Mouse (Mus musculus): ENCODE measurements around the gene Mfn2.

The Mfn2 gene

GRCm38 (mm10) chr4:147904313-147905089 is at the start of gene Mfn2:
TSS of gene Mfn2 (minus strand) at chr4:147904704.
- DNase-seq: peak; percentile 93 to 95

GRCm38 (mm10) chr4:147953590-147953989 is 49.1 kb upstream of the Mfn2 start:
- DNase-seq: peak; percentile 34 to 68

GRCm38 (mm10) chr4:147947511-147947910 is 43.0 kb upstream of the Mfn2 start:
- DNase-seq: no peak

- DNase-seq: peak; percentile 62 to 86
Measured at GRCm38 (mm10) chr4:147943005-147943404, 38.5 kb upstream of the Mfn2 start.

GRCm38 (mm10) chr4:147941045-147942020 is 36.8 kb upstream of the Mfn2 start:
- peak; percentile 39 to 68 for DNase-seq

- DNase-seq: peak; percentile 94 to 96
Measured at GRCm38 (mm10) chr4:147940576-147941044, 36.1 kb upstream of the Mfn2 start, which contains the start of gene 2510039O18Rik. TSS of gene 2510039O18Rik (plus strand) at chr4:147940895.

GRCm38 (mm10) chr4:147940111-147940510 is 35.6 kb upstream of the Mfn2 start:
- peak in 1 of 2 experiments; percentile 17 for DNase-seq

- peak; percentile 54 to 82 for DNase-seq
Measured at GRCm38 (mm10) chr4:147938148-147939096, 33.9 kb upstream of the Mfn2 start.

GRCm38 (mm10) chr4:147937486-147937885 is 33.0 kb upstream of the Mfn2 start:
- DNase-seq: no peak

- DNase-seq: no peak
Measured at GRCm38 (mm10) chr4:147937021-147937420, 32.5 kb upstream of the Mfn2 start.

GRCm38 (mm10) chr4:147936331-147936954 is 31.9 kb upstream of the Mfn2 start, which contains the start of gene Plod1:
TSS of gene Plod1 (minus strand) at chr4:147936767.
- DNase-seq: peak; percentile 88 to 93

GRCm38 (mm10) chr4:147935904-147936303 is 31.4 kb upstream of the Mfn2 start:
- DNase-seq: no peak

GRCm38 (mm10) chr4:147934611-147935010 is 30.1 kb upstream of the Mfn2 start:
- DNase-seq: no peak

GRCm38 (mm10) chr4:147934134-147934533 is 29.6 kb upstream of the Mfn2 start:
- no peak for DNase-seq

- no peak for DNase-seq
Measured at GRCm38 (mm10) chr4:147930946-147931345, 26.4 kb upstream of the Mfn2 start.

- no peak for DNase-seq
Measured at GRCm38 (mm10) chr4:147928540-147928939, 24.0 kb upstream of the Mfn2 start.

- peak in 1 of 2 experiments; percentile 22 for DNase-seq
Measured at GRCm38 (mm10) chr4:147928136-147928535, 23.6 kb upstream of the Mfn2 start.

GRCm38 (mm10) chr4:147927705-147928104 is 23.2 kb upstream of the Mfn2 start:
- DNase-seq: peak; percentile 76 to 79

GRCm38 (mm10) chr4:147922341-147922740 is 17.8 kb upstream of the Mfn2 start:
- DNase-seq: peak; percentile 13 to 35

- no peak for DNase-seq
Measured at GRCm38 (mm10) chr4:147920973-147921372, 16.5 kb upstream of the Mfn2 start.

GRCm38 (mm10) chr4:147918459-147919121 is 14.1 kb upstream of the Mfn2 start:
- DNase-seq: peak in 1 of 2 experiments; percentile 83

Data from kidney, postnatal 25 days (tissue).